Mouse (Mus musculus): ENCODE results near the gene Plekhs1. TPM values are rescaled to one million over a fixed set of nuclear protein-coding genes. Genes with fewer than 3 reads are reported as not detected.

Plekhs1 gene
- total RNA-seq, 1 experiment from 2014 or later: not detected

DNA sequence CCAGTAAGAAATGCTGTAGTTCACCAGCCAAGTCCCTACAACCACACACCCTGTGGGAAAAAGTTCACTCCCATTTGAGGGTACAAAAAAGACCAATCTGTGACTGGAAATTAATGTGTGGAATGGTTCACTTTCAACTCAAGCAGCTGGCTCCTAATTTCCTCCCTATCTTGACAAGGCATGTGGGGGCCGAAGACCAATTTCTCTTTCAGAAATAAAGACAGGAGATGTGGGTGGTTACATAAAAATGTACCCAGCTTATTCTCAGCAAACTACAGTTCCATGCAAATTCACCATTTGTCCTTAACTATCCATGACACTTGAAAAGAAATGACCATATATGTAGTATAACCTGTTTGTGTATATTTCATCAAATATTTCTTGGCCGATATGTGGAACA is 9.0 kb upstream of the Plekhs1 start:
- ATAC-seq (replicated peaks; ENCODE audit: insufficient number of reproducible peaks, low FRiP score, low TSS enrichment, poor library complexity, severe bottlenecking): no peak

DNA sequence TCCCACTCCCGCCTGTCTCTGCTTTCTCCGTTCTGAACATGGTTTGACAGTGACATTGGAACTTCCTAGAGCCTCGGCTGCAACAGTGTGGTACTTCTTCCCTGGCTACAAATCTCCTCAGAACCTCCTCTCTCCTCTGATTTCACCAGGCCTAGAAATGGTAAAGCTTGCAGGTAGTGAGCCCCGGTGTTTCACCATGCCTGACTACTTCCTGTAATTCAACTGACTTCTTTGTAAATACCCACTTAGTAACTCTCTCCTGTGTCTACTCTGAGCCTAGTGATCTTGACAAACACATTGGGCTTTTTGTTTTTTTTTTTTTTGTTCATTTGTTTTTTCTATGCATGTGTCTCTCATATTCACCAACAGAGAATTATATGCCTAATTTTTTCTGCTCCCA is 6.6 kb upstream of the Plekhs1 start:
- ATAC-seq (replicated peaks; ENCODE audit: insufficient number of reproducible peaks, low FRiP score, low TSS enrichment, poor library complexity, severe bottlenecking): no peak

DNA sequence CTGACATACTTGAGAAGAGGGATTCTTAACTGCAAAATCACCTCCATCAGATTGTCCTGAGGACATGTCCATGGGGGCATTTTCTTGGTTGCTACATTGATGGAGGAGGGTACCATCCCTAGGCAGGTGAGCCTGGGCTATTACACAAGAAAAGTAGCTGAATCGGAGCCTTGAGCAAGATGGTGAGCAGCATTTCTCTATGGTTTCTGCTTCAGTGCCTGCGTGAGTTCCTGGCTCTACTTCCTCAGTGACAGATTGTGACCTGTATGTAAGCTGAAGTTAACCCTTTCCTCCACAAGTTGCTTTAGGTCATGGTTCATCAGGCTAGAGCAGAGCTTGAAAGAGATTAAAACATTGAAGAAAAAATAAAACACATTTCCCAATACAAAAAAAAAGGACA is 6.1 kb upstream of the Plekhs1 start:
- ATAC-seq (replicated peaks; ENCODE audit: insufficient number of reproducible peaks, low FRiP score, low TSS enrichment, poor library complexity, severe bottlenecking): no peak

DNA sequence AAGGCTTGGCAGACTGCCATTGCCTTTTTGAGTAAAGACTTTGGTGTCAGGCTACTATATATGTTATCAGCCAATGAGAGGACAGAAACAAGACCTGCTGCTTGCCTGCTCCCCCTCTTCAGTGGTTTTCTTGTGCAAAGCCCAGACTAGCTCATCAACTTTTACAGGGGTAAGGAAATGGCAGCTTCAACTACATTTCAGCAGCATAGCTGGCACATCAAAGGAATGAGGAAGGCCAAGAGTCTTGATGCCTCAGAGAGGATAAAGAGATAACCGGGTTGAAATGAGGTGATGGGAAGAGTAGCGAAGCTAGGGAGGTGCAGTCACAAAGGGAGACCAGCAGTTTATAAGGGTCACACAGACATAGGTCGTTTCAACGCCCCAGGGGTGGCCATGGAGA is 3.9 kb upstream of the Plekhs1 start:
- ATAC-seq (replicated peaks; ENCODE audit: insufficient number of reproducible peaks, low FRiP score, low TSS enrichment, poor library complexity, severe bottlenecking): no peak

DNA sequence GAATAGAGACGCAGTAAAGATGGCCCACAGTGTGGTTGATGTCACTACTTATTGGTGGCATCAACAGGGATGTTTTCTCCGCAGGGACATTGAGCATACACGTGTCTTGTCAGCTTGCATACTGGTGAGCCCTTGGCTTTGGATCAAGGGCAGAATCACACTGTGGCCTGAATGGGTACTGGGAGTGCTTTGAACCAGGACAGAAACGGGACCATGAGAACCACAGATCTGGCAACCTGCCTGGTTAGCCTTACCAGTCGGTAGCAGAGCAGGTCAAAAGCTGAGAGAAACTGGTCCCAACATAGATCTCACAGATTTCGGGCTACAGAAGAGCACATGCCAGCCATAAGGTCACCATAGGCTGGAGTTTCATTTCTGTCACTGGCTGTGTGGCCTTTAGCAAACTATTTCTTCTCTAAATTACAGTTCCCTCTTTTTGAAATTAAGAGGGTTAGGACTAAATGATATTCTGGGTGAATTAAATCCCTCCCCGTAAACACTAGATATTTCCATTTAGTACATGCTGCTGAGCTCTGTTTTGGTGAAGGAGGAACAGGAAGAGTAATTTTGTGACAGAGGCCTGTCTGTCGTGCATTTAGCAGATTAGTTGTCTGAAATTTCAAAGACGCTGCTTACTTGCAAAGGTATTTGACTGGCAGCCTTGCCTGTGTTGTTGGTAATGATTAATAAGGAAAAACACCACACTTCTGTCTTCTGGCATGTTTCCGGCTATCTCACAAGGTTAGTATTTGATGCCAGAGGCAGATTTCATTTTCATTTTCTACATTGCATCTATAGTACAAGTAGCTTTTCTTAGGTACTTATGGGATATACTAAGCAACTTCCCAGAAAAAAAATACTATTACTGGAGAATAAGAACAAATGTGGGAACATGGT is 2.0 kb upstream of the Plekhs1 start:
- ATAC-seq (replicated peaks; ENCODE audit: insufficient number of reproducible peaks, low FRiP score, low TSS enrichment, poor library complexity, severe bottlenecking): no peak

DNA sequence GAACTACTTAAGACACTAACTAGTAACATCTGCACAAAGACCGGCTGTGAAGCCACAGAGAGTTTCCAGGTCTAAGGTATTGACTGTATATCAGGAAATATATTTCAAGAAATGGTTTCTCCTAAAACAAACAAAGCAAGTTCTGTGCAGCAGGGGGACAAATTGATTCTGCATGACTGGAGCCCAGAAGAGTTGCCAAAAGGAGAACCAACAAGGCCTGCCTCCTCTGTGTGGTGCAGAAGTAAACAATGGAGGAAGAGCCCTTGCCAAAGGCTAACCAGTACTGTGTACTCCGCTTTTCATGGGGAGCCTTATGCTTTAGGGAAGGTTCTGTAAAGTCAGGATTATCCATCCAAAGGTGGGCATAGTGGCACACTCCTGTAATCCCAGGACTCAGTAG is 1.2 kb upstream of the Plekhs1 start:
- ATAC-seq (replicated peaks; ENCODE audit: insufficient number of reproducible peaks, low FRiP score, low TSS enrichment, poor library complexity, severe bottlenecking): no peak

DNA sequence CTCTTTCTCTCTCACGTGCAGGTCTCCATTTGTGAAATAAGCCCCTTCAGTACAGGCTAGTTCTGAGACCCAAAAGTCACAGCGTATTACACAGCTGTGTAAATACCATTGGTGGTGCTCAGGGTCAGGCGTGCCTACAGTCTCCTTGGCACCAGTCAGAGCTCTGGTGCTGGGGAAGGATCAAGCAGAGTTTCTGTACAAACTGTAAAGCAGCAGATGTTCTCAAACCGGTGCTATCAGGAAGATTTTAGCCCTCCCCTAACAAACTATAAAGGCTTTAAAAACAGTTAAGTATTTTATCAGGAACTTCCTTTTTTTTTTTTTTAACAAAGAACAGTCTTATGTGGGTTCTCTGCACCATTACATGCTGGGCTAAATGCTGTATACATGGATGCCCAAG is 1.3 kb downstream of the Plekhs1 start:
- ATAC-seq (replicated peaks; ENCODE audit: insufficient number of reproducible peaks, low FRiP score, low TSS enrichment, poor library complexity, severe bottlenecking): no peak

DNA sequence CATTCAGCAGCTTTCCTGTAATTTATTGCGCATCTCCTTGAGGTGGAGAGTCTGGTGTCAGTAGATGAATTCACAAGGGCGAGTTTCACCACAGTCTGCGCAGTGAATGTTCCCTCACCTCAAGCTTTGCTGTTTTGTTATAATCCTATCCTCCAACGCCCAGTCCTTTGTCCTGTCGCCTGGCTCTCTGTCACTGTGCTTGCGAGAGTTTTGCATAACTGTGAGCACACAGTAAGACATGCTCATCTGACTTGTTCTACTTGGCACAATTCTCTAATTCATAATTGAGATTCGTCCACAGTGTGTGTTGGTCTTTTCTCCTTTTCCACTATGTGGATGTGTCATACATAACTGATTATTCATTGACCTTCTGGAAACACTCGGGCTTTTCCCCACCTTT is 5.0 kb downstream of the Plekhs1 start:
- ATAC-seq (replicated peaks; ENCODE audit: insufficient number of reproducible peaks, low FRiP score, low TSS enrichment, poor library complexity, severe bottlenecking): no peak

DNA sequence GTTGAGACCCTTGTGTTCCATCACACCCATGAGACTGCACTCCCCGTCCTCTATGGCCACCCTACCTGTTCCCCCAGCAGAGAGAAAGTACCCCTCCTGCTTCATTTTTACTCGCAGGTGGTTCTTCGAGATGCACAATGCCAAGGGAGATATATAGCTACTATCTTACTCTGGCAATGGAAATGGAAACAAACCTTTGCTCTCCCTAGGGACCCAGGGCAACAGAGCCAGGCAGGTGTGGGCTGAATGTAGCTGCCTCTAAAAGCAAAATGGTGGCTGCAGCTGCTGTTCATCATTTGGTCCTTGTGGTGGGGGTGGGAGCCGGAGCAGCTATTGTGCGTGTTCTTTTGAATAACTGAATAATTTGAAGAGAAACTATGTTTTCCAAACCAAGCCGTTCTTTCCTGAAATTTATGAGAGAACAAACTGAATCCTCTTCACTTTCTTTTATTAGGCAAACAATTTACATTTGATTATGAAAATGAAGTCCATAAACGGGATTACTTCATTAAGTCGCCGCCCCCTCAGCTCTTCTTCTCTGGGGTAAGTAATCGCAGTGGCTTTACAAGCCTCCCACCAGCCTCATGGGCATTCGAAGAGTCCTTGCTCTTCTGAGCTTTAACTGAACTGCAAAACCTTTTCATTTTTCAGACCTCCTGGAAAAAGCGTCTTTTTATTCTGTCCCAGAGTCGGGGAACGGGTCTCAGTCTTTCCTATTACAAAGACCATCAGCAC is 9.0 kb downstream of the Plekhs1 start:
- ATAC-seq (replicated peaks; ENCODE audit: insufficient number of reproducible peaks, low FRiP score, low TSS enrichment, poor library complexity, severe bottlenecking): no peak

DNA sequence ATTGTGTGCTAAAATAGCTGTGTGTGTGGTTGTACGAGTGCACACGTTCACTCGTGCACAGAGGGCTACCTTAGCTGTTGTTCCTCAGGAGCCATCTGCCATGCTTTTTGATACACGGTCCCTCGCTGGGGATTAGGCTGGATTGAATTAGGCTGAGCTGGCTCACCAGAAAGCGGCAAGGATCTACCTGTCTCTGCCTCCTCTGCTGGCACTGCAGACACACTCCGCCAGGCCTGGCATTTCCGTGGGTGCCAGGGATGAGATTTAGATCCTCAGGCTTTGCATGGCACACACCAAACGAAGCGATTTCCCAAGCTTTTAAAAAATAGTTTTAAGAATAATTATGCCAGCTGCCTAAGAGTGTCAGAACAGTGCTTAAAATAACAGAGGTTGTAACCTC is 10.5 kb downstream of the Plekhs1 start:
- no peak for ATAC-seq (replicated peaks; ENCODE audit: insufficient number of reproducible peaks, low FRiP score, low TSS enrichment, poor library complexity, severe bottlenecking)

DNA sequence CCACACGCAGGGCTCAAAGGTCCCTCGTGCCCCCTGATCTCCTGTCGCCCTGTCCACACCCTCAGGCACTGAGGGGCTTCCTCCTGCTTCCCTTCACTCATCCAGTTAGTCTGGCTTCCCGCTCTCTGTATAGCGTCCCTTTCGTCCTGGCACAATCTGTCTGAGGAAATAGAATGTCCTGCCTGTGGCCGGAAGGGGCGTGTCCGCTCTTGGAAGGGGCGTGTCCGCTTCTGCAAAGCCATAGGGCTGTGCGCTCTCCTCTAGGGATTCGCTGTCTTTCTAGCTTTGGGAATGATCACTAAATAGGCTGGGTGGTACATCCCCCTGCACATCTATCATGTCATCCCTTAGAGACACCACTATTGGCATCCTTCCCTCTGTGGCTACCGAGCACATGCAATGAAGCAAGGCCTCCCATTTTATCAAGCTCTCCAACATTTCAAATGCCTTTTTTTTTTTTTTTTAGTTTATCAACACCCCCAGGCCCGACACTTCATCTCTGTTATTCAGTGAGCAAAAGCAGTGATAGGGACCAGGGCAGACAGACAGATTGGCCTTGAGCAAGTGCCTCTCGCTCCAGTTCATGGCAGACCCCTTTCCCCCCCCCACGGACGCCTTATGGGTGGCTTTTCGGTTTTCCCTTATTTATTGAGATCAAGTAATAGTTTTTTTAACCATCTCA is 13.6 kb downstream of the Plekhs1 start:
- no peak for ATAC-seq (replicated peaks; ENCODE audit: insufficient number of reproducible peaks, low FRiP score, low TSS enrichment, poor library complexity, severe bottlenecking)

DNA sequence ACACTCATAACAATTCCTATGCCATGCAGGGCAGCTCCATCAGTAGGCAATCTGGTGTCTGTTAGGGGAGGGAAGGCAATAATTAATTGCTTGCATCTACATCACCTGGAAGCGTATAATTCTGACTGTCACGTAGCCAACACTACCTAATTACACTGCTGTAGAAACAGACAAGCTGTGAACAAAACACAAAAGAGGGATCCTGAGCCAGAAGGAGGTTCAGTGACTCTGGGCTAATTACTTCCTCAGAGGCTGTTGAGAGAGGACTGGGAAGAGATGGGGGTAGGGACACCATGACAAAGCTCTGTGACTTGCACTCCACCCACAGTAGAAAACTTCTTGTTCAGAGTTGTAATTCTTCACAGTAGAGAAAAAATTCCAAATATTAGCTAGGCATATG is 15.1 kb downstream of the Plekhs1 start:
- ATAC-seq (replicated peaks; ENCODE audit: insufficient number of reproducible peaks, low FRiP score, low TSS enrichment, poor library complexity, severe bottlenecking): no peak

DNA sequence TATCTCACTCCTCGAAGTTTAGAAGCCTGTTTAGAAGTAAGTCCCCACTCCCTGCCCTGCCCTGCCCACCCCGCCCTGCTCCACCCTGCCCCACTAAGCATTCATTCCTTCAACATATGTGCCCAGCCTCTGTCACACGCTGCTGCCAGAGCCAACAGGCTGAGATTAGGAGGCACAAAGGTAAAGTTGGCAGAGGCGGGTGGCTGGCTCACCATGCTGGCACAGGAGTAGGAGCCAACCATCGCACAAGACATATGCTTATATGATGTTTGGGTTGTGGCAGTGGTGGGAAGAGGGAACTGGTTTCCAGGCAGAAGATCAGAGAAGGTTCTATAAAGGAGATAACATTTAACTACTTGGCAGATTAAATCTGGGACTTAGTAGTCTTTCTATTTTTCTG is 15.8 kb downstream of the Plekhs1 start:
- ATAC-seq (replicated peaks; ENCODE audit: insufficient number of reproducible peaks, low FRiP score, low TSS enrichment, poor library complexity, severe bottlenecking): no peak

DNA sequence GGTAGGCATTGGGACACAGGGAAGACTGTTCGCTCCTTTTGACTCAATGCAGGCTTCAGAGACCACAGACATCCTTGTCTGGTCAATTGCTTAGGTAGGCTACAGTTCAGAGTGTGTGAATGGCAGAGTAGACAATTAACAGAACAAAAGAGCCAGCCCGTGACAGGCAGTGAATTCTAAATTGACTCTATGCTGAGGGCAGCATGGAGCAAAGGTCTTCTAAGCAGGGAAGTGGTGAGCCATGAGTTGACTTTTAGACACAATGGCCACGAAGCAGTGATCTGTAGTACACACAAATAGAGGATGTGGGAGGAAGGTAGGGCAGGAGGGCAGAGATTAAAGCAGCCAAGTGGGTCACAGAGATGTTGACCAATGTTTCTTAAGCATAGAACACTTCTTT is 16.4 kb downstream of the Plekhs1 start:
- ATAC-seq (replicated peaks; ENCODE audit: insufficient number of reproducible peaks, low FRiP score, low TSS enrichment, poor library complexity, severe bottlenecking): no peak

DNA sequence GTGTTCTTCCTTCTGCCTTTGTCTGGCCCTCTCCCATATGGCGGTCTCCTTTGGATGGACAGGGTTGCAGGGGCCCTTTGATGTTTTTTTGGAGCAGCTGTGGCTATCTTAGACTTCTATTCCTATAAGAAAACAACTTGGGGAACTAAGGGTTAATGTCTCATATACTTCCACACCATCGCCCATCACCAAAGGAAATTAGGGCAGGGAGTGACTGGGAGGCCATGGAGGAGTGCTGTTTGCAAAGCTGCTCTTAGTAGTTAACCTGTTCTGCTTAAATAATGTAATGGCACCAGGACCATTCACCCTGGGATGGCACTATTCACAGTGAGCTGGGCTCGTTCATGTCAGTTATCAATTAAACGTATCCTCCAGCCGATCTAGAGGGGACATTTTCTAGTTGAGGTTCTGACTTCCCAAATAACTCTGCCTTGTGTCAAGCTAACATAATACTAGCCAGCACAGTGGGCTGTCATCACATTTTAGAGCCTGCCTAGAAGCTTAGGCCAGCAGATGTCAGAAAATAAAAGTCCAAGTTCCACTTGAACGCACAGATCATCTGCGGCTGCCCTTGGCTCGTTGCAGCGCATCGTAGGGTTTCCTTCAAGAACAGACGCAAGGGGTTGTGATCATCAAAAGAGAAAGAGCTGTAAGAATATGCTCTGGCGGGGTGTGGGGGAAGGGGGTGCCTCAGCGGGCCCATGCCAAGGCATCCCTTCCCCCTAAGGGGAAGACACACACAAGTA is 23.4 kb downstream of the Plekhs1 start:
- ATAC-seq (replicated peaks; ENCODE audit: insufficient number of reproducible peaks, low FRiP score, low TSS enrichment, poor library complexity, severe bottlenecking): no peak

DNA sequence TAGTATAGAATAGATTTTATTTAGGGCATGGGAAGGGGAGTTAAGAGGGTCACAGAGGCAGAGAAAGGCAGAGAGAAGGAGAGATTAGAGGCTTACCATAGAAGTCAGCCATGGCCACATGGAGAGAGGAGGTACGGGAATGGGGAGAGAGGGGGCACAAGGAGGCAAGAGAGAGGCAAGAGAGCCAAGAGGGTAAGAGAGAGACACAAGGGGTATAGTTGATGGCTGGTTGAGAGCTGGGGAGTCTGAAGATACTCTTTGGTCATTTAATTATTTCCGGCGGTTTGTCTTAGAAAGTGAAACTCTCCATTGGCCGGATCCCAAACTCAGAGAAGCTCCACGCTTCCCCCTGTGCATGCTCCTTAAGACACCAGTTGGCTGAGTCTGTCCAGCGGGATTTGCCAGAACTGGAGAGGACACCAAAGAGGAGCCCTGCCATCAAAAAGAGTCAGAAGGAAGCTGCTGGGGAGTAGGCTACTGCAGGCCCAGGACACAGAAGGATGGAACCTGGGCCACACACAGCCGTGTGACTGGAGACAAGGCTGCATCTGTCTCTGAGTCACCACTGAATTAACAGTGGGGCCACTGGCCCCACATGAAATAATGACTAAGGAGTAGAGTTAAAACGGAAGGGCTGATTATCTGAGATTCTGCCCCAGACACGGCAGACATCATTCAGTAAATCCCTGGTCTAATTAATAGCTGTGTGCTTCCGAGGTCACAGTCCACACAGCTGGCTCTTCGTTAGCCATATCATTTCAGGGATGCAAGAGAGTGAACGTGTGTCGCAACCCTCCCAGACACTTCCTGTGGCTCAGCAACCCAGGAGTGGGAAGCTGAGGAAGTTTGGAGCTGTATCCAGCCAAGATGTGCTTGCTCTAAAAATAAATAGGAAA is 24.2 kb downstream of the Plekhs1 start:
- no peak for ATAC-seq (replicated peaks; ENCODE audit: insufficient number of reproducible peaks, low FRiP score, low TSS enrichment, poor library complexity, severe bottlenecking)

DNA sequence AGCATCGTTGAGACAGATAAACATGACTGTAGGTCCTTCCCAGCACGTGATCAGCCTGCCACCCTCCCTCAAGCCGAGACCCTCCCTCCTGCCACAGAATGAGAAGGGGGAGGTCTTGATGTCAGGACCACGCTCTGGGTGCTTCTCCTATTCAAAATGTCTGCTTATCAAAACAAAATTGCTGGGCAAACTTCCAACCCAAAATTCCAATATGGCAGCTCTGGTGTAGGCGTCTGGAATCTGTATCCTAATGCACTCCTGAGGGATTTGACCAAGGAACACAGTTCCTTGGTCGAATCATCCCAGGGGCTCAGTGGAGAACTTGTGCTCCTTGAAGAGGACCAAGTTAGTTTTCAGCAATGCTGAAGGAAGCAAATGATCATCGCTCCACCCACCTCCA is 25.5 kb downstream of the Plekhs1 start:
- ATAC-seq (replicated peaks; ENCODE audit: insufficient number of reproducible peaks, low FRiP score, low TSS enrichment, poor library complexity, severe bottlenecking): no peak

DNA sequence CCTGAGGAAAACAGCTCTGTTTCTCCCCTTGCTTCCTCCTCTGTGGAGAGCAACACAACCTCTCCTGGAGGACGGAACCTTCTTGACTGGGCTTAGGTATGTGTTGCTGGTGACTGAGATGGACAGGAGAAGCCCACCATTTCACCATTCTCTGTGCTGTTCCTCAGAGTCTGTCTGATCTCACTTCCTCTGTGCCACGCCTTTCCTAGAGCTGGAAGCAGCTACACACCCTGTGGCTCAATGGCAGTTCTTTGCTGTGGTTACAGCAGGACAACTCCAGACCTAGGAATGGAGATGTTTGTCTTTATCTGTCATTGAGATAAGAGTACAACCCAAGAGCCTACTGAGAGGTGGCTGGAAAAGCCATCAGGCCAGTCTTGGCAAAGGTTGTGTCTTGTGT is 25.9 kb downstream of the Plekhs1 start:
- 0 out of 2 replicates have a peak, but pooled peaks have one; percentile 13 for ATAC-seq (replicated peaks; ENCODE audit: insufficient number of reproducible peaks, low FRiP score, low TSS enrichment, poor library complexity, severe bottlenecking)

Data from monocyte, adult 5-6 weeks (primary cell).